Mouse (Mus musculus): ENCODE results near the gene Scn4a.

- TF ChIP-seq POLR2A (IDR thresholded peaks at IDR 0.05; ENCODE audit: borderline replicate concordance, insufficient read depth, low read length) (no peak), CTCF (IDR thresholded peaks at IDR 0.05; ENCODE audit: borderline replicate concordance, insufficient read depth, low read depth, low read length) (no peak)
Measured at GRCm38 (mm10) chr11:106383051-106383790, 30.1 kb upstream of the Scn4a start.

Data from cerebellum, adult 2 months (tissue).